Mouse (Mus musculus): Measurements from ENCODE around the gene Ywhae. TPM values are rescaled to one million over a fixed set of nuclear protein-coding genes. Genes with fewer than 3 reads are reported as not detected.

Ywhae gene
- total and polyA plus RNA-seq, 3 experiments, result 129 to 1,436 (median 421) TPM

- in situ Hi-C loops (cut with MboI; ENCODE audit: low pct_ligation_motif_present, low pct_unique_long_range_greater_than_20kb, low sequenced_read_pairs) (no loop called here), dilution Hi-C loops (cut with MboI; ENCODE audit: extremely low pct_ligation_motif_present, extremely low pct_unique_long_range_greater_than_20kb, low sequenced_read_pairs) (no loop called here)
- H3K4me1 ChIP-seq (ENCODE audit: control insufficient read depth in 1 of 2, insufficient read depth in 2 of 2), result peaks cover 19 to 75% of the 10 kb centered on the region in 2 experiments
- peaks cover 96% of the 10 kb centered on the region for H3K79me2 ChIP-seq (replicated peaks; ENCODE audit: control insufficient read depth, extremely low read depth, insufficient read depth, poor library complexity, severe bottlenecking)
- no peaks in the 10 kb centered on the region for H3K9me3 ChIP-seq (replicated peaks; ENCODE audit: low read length)
- H3K4me3 ChIP-seq (replicated peaks in 1 of 3; ENCODE audit: low read depth in 2 of 3, low read length in 2 of 3, poor library complexity in 1 of 3), result peak overlapping the region in 1 of 3 experiments; percentile 2
- peak overlapping the region; percentile 34; the same call in 1 of the 2 replicates for H3K9ac ChIP-seq (ENCODE audit: insufficient read depth, low read depth)
- DNase-seq (ENCODE audit: extremely low read depth), result peak; percentile 84
- H3K4me2 ChIP-seq (ENCODE audit: insufficient read depth, low read depth, poor library complexity, severe bottlenecking), result peak overlapping the region; percentile 57
- H3K36me3 ChIP-seq (replicated peaks in 1 of 2; ENCODE audit: control insufficient read depth in 1 of 2, insufficient read depth in 1 of 2, low read length in 1 of 2), result peaks cover 21 to 54% of the 10 kb centered on the region in 2 experiments
- TF ChIP-seq MXI1 (IDR thresholded peaks at IDR 0.05; ENCODE audit: low read depth, low read length), result peak; percentile 98
- no peak for TF ChIP-seq KAT2A (IDR thresholded peaks at IDR 0.05; ENCODE audit: insufficient replicate concordance, low read length)
- peak; percentile 100 for TF ChIP-seq EP300 (IDR thresholded peaks at IDR 0.05; ENCODE audit: low read length)
- peak; percentile 38; the same call in 1 of the 2 replicates for TF ChIP-seq NELFE (IDR thresholded peaks at IDR 0.05; ENCODE audit: low read depth, low read length)
- TF ChIP-seq ETS1 (conservative IDR thresholded peaks at IDR 0.05; ENCODE audit: low read depth, low read length), result peak; percentile 92
- TF ChIP-seq RCOR1 (conservative IDR thresholded peaks at IDR 0.05; ENCODE audit: low read depth, low read length), result peak; percentile 99
- TF ChIP-seq MAX (IDR thresholded peaks at IDR 0.05; ENCODE audit: low read length), result peak; percentile 97
- TF ChIP-seq JUN (IDR thresholded peaks at IDR 0.05; ENCODE audit: insufficient read depth, low read depth, low read length), result peak; percentile 40; the same call in 1 of the 2 replicates
- TF ChIP-seq BHLHE40 (IDR thresholded peaks at IDR 0.05; ENCODE audit: low read depth, low read length), result peak; percentile 100
- TF ChIP-seq HCFC1 (IDR thresholded peaks at IDR 0.05; ENCODE audit: low read depth, low read length), result 0 out of 2 replicates have a peak, but pooled peaks have one; percentile 18
- TF ChIP-seq PAX5 (IDR thresholded peaks at IDR 0.05; ENCODE audit: low read length), result no peak
- TF ChIP-seq CHD1 (IDR thresholded peaks at IDR 0.05; ENCODE audit: low read depth, low read length), result peak; percentile 71; the same call in 1 of the 2 replicates
- TF ChIP-seq TBP (conservative IDR thresholded peaks at IDR 0.05; ENCODE audit: low read depth, low read length), result no peak
- no peak for TF ChIP-seq E2F4 (IDR thresholded peaks at IDR 0.05; ENCODE audit: insufficient replicate concordance, low read depth, low read length)
- peak; percentile 99 for TF ChIP-seq SIN3A (IDR thresholded peaks at IDR 0.05; ENCODE audit: low read length)
- peak; percentile 92 for TF ChIP-seq CHD2 (IDR thresholded peaks at IDR 0.05; ENCODE audit: low read length)
- TF ChIP-seq TCF12 (IDR thresholded peaks at IDR 0.05; ENCODE audit: low read depth, low read length), result peak; percentile 97
- peak; percentile 51; the same call in 1 of the 2 replicates for TF ChIP-seq ZNF384 (IDR thresholded peaks at IDR 0.05; ENCODE audit: low read depth, low read length)
- TF ChIP-seq ZMIZ1 (IDR thresholded peaks at IDR 0.05; ENCODE audit: low read depth, low read length), result peak; percentile 58; the same call in 1 of the 2 replicates
- TF ChIP-seq IRF4 (IDR thresholded peaks at IDR 0.05; ENCODE audit: low read depth, low read length), result peak; percentile 99
- TF ChIP-seq SMC3 (IDR thresholded peaks at IDR 0.05; ENCODE audit: low read depth, low read length), result no peak
- TF ChIP-seq ZC3H11A (IDR thresholded peaks at IDR 0.05; ENCODE audit: low read depth, low read length), result no peak
- no peak for TF ChIP-seq POLR2A (IDR thresholded peaks at IDR 0.05; ENCODE audit: low read depth, low read length)
- TF ChIP-seq NRF1 (IDR thresholded peaks at IDR 0.05; ENCODE audit: low read depth, low read length), result 0 out of 2 replicates have a peak, but pooled peaks have one; percentile 34
- TF ChIP-seq JUND (conservative IDR thresholded peaks at IDR 0.05; ENCODE audit: low read depth, low read length), result peak; percentile 69; the same call in 1 of the 2 replicates
- peak; percentile 58; the same call in 1 of the 2 replicates for TF ChIP-seq ELF1 (IDR thresholded peaks at IDR 0.05; ENCODE audit: low read depth, low read length)
- TF ChIP-seq USF1 (IDR thresholded peaks at IDR 0.05; ENCODE audit: low read depth, low read length), result peak; percentile 36; the same call in 1 of the 2 replicates
- TF ChIP-seq POLR2AphosphoS2 (IDR thresholded peaks at IDR 0.05; ENCODE audit: low read depth, low read length), result 0 out of 2 replicates have a peak, but pooled peaks have one; percentile 37
- TF ChIP-seq MEF2A (IDR thresholded peaks at IDR 0.05; ENCODE audit: borderline replicate concordance, low read depth, low read length), result peak; percentile 91
- TF ChIP-seq MAFK (IDR thresholded peaks at IDR 0.05; ENCODE audit: insufficient replicate concordance, low read length), result peak; percentile 72
- TF ChIP-seq MYC (IDR thresholded peaks at IDR 0.05; ENCODE audit: low read depth, low read length), result peak; percentile 93
- no peak for TF ChIP-seq ZKSCAN1 (IDR thresholded peaks at IDR 0.05; ENCODE audit: borderline replicate concordance, low read depth, low read length)
- TF ChIP-seq UBTF (IDR thresholded peaks at IDR 0.05; ENCODE audit: low read depth, low read length), result no peak; the same call in 1 of the 2 replicates
- no peak for TF ChIP-seq GABPA (IDR thresholded peaks at IDR 0.05; ENCODE audit: insufficient replicate concordance, low read depth, low read length)
- no peak for TF ChIP-seq CTCF (conservative IDR thresholded peaks at IDR 0.05 in 1 of 2, IDR thresholded peaks at IDR 0.05 in 1 of 2; ENCODE audit: low read depth in 2 of 2, low read length in 2 of 2)
- no peak; the same call in 1 of the 2 replicates for TF ChIP-seq RAD21 (IDR thresholded peaks at IDR 0.05; ENCODE audit: low read depth, low read length)
- peak; percentile 43; the same call in 1 of the 2 replicates for TF ChIP-seq MAZ (IDR thresholded peaks at IDR 0.05; ENCODE audit: low read depth, low read length)
- no peak for TF ChIP-seq USF2 (conservative IDR thresholded peaks at IDR 0.05; ENCODE audit: low read depth, low read length)
- peak overlapping the region; percentile 94 for H3K27ac ChIP-seq (ENCODE audit: insufficient read depth, low read depth)
- H3K27me3 ChIP-seq (replicated peaks), result no peaks in the 10 kb centered on the region
These were observed 5.3 kb downstream of the Ywhae start for GRCm38 (mm10) chr11:75737806-75738476.

All from CH12.LX (cell line).